Mouse (Mus musculus) intestine, embryonic 16.5 days (tissue): ENCODE data around the gene Mylip. TPM values are rescaled to one million over a fixed set of nuclear protein-coding genes. Genes with fewer than 3 reads are reported as not detected.

ENCODE experiments used
- ATAC-seq: fragments of 200-750 bp; cut with Nextera tagmentation; 2 replicates; pipeline ENCODE4 v1.8.0; 2017; ENCODE audit warnings: moderate TSS enrichment, moderate library complexity
- H3K27ac ChIP-seq: fragments of 300-500 bp; sonication (generic); 2 replicates; pipeline ENCODE4 v1.5.1; 2014; ENCODE audit warnings: mild to moderate bottlenecking, low read length
- H3K27me3 ChIP-seq: fragments of 300-500 bp; sonication (generic); replicated peaks from 2 replicates; pipeline ENCODE4 v1.6.1; 2014; ENCODE audit warnings: low read length, control low read depth, mixed read lengths; ENCODE audit not compliant: control insufficient read depth, insufficient read depth
- H3K36me3 ChIP-seq: fragments of 300-500 bp; sonication (generic); 2 replicates; pipeline ENCODE4 v1.6.1; 2014; ENCODE audit warnings: low read length, control low read depth; ENCODE audit not compliant: control insufficient read depth, insufficient read depth
- H3K4me1 ChIP-seq: fragments of 300-500 bp; sonication (generic); 2 replicates; pipeline ENCODE4 v1.6.1; 2014; ENCODE audit warnings: low read length, control low read depth, mixed read lengths; ENCODE audit not compliant: control insufficient read depth, insufficient read depth
- H3K4me2 ChIP-seq: fragments of 300-500 bp; sonication (generic); 2 replicates; pipeline ENCODE4 v1.6.1; 2014; ENCODE audit warnings: low read depth, low read length, control low read depth
- H3K4me3 ChIP-seq: fragments of 300-500 bp; sonication (generic); 2 replicates; pipeline ENCODE4 v1.5.1; 2014; ENCODE audit warnings: mild to moderate bottlenecking, low read length
- H3K9ac ChIP-seq: fragments of 300-500 bp; sonication (generic); 2 replicates; pipeline ENCODE4 v1.6.1; 2014; ENCODE audit warnings: low read depth, low read length
- H3K9me3 ChIP-seq: fragments of 300-500 bp; sonication (generic); 2 replicates; pipeline ENCODE4 v1.6.1; 2016; ENCODE audit warnings: low read length, control low read depth; ENCODE audit not compliant: control insufficient read depth
- WGBS: fragments of 180-500 bp; shearing (Covaris S2); extraction: QIAGEN DNeasy Blood & Tissue Kit; methylation state at CpG from one replicate; pipeline ENCODE4 v1.1.7; 2014; 5-methylcytosine and 5-hydroxymethylcytosine counted together
- polyA plus RNA-seq: library from polyadenylated mRNA; unstranded; fragments of >200 nt; fragmentation: Nextera tagmentation; extraction: Ambion mirVana; gene quantifications from 2 replicates; pipeline ENCODE4 v1.2.1, GENCODE M21; 2015

Gene Mylip
- 6.1 and 6.6 TPM in 2 replicates for polyA plus RNA-seq

DNA sequence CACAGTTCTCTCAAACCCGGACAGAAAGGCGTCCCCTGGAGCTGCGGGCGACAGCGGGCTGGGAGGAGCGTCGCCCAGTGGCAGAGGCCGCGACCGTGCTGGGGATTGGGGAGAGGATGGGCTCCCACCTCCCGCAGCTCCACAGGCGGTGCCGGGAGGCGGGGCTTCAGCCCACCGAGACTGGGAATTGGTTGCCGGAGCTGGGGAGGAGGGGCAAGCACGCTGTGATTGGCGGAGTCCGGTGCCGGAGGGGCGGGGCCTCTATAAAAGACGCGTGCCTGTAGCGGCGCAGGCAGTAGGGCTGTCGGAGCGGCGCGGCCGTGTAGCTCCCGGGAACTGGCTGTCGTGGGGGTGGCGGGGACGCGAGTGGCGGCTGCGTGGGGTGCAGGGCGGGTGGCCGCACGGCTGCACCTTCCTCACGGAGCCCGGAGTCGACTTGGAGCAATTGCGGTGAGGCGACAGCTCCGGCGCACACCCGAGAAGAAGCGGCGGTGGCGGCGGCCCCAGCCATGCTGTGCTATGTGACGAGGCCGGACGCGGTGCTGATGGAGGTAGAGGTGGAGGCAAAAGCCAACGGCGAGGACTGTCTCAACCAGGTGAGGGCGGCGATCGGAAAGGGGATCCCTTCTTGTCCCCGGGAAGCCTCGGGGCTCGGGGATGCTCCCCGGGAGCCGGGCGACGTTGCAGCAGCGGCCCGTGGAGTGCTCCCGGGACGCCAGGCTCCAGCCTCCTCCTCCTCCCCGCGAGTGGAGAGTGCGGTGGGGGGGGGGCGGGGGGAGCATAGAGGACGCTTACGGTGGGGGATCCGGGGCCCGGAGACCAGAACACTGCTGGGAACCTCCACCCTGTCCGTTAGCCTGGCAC lies at the start of gene Mylip:
Gene Mylip (plus strand): TSS at position 295 of the 864 bp plus-strand sequence.
- WGBS = under 1% methylated on average over 79 of the region's 81 CpGs
- Histone ChIP-seq H3K4me3 (peak within 1 kb of the TSS; percentile 80), H3K27me3 (no peaks in the 10 kb centered on the region), H3K36me3 (no peaks in the 10 kb centered on the region), H3K9me3 (no peaks in the 10 kb centered on the region), H3K9ac (peak within 1 kb of the TSS; percentile 84), H3K4me1 (peaks cover 13% of the 10 kb centered on the region), H3K4me2 (peak within 1 kb of the TSS; percentile 89), H3K27ac (peak within 1 kb of the TSS; percentile 43; the same call in 1 of the 2 replicates)
- ATAC-seq = peak; percentile 96

DNA sequence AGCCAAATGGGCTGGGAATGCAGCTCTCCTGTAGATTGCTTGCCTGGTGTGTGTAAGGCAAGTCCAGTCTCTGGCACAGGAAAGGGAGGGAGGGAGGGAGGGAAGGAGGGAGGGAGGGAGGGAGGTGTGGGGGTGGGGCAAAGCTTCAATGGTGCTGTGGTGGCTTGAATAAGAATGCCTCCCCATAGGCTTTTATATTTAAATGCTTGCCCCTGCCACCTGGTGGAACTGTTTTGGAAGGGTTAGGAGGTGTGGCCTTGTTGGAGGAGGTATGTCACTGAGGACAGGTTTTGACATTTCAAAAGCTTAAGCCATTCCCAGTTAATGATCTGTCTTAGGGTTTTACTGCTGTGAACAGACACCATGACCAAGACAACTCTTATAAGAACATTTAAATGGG lies 47.6 kb upstream of the Mylip start:
- Histone ChIP-seq H3K27me3 (no peaks in the 10 kb centered on the region), H3K27ac (no peak overlapping the region), H3K4me3 (no peak overlapping the region), H3K9ac (no peak overlapping the region), H3K4me2 (no peak overlapping the region), H3K9me3 (no peaks in the 10 kb centered on the region), H3K4me1 (0 out of 2 replicates have a peak, but pooled peaks cover 3% of the 10 kb centered on the region), H3K36me3 (no peaks in the 10 kb centered on the region)
- no peak for ATAC-seq

DNA sequence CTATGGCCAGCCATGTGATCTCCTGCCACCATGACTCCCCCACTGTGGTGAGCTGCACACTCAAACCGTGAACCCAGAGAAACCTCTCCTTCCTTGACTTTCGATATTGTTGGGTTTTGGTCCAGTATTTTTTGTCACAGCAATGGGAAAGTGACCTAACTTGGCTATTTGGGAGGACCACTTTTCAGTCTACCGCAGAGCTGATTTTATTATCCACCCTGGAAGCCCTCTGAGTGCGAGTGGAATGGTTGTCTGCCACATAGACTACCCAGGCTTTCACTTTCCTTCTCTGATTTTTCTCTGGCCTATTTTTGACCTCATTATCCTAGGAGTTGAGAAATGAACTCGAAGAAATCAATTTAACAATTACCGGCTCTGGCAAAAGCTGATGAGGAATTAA lies 46.0 kb upstream of the Mylip start:
- Histone ChIP-seq H3K4me3 (no peak overlapping the region), H3K9me3 (no peaks in the 10 kb centered on the region), H3K4me2 (no peak overlapping the region), H3K9ac (no peak overlapping the region), H3K36me3 (no peaks in the 10 kb centered on the region), H3K27ac (no peak overlapping the region), H3K27me3 (no peaks in the 10 kb centered on the region), H3K4me1 (0 out of 2 replicates have a peak, but pooled peaks cover 3% of the 10 kb centered on the region)
- no peak for ATAC-seq
- WGBS = 89% methylated on average over 6 of the region's 6 CpGs

DNA sequence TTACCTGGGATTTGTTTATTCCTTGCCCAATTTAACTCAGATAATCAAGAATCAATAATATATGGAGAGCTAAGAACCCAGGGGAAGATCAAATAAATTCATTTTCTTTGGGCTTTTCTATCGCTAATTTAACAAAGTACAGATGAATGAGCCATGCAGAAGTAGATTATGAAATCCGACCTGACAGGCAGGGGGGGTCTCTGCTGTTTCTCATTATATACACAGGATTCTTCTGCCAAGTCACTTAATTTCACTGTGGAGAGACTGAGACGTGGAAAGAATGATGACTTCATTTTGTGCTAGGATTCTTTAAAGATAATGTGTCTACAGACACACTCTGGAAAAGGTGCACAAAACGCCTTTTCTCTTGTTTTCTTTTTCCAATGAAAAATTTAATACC lies 45.6 kb upstream of the Mylip start:
- 63% methylated on average over 4 of the region's 4 CpGs for WGBS
- H3K4me1 ChIP-seq = 0 out of 2 replicates have a peak, but pooled peaks cover 3% of the 10 kb centered on the region
- no peak overlapping the region for H3K4me3 ChIP-seq
- H3K9ac ChIP-seq = no peak overlapping the region
- ATAC-seq = no peak
- no peaks in the 10 kb centered on the region for H3K27me3 ChIP-seq
- no peak overlapping the region for H3K27ac ChIP-seq
- no peak overlapping the region for H3K4me2 ChIP-seq
- H3K36me3 ChIP-seq = no peaks in the 10 kb centered on the region
- H3K9me3 ChIP-seq = no peaks in the 10 kb centered on the region

DNA sequence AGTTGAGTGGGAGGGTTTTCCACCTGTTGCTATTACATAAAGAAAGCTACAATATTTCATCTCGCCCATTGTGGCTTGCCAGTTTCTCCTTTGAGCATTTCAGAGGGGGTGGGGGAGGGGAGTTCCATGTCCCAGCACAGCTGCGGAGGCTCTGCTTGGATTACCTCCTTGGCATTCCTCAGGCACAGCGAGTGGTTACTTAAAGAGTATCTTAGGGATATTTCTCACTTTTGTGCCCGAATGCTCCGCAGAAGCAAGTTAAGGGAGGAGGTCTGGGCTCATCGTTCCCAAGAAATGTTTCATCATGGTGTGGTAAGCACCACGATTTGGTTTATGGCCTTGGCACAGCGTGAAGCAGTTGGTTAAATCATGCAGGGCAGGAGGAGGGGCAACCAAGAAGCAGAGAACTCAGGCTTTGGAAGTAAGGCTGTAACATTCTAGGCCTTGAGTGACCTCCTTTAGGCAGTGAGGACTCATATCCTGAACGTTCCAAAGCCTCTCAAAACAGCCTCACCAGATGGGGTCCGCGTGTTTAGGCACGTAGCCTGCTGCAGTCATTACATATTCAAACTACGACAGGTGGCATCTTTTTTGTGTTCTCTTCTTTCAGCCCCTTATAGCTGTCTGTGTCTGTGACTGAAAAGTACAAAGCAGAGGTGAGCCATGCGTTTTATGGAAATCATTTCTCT lies 43.9 kb upstream of the Mylip start:
- Histone ChIP-seq H3K4me3 (no peak overlapping the region), H3K9me3 (no peaks in the 10 kb centered on the region), H3K4me1 (0 out of 2 replicates have a peak, but pooled peaks cover 3% of the 10 kb centered on the region), H3K36me3 (no peaks in the 10 kb centered on the region), H3K27me3 (no peaks in the 10 kb centered on the region), H3K27ac (no peak overlapping the region), H3K9ac (no peak overlapping the region), H3K4me2 (no peak overlapping the region)
- 28% methylated on average over 14 of the region's 14 CpGs for WGBS
- ATAC-seq = no peak

DNA sequence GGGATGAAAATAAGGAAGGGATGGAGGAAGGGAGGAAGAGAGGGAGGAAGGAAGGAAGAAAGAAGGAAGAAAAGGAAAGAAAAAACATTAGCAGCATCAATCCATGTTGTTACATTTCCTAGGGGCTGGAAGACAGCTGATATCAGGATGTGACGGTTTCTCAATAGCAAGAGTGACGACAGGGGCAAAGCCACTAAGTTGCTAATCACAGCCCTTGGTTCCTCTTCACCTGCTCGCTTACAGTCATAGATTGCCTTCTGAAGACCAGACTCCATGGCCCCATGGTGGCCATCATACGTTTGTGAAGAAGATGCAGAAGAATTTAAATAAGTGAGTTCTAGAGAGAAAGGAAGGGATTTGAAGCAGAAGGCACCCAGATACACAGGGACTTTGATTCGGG lies 38.1 kb upstream of the Mylip start:
- Histone ChIP-seq H3K4me3 (no peak overlapping the region), H3K36me3 (no peaks in the 10 kb centered on the region), H3K4me1 (no peaks in the 10 kb centered on the region), H3K4me2 (no peak overlapping the region), H3K9ac (no peak overlapping the region), H3K9me3 (no peaks in the 10 kb centered on the region), H3K27ac (no peak overlapping the region), H3K27me3 (no peaks in the 10 kb centered on the region)
- 82% methylated on average over 5 of the region's 5 CpGs for WGBS
- ATAC-seq = no peak

DNA sequence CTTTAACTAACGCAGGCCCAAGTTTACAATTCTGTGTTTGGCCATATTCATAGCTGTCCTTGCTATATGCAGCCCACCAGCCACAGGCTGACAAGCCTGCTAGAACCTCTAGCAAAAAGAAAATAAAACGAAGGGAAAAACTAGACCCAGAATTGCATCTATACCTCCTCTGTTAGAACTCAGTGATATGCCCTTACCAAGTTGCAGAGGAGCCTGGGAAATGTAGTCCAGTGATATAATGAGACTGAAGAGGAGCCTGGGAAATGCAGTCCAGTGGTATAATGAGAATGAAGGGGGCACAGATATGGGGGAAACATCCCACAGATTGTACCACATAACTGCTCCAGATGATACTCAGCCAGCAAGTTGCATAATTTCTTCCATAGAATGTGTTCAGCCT lies 34.7 kb upstream of the Mylip start:
- 85% methylated on average over 2 of the region's 2 CpGs for WGBS

DNA sequence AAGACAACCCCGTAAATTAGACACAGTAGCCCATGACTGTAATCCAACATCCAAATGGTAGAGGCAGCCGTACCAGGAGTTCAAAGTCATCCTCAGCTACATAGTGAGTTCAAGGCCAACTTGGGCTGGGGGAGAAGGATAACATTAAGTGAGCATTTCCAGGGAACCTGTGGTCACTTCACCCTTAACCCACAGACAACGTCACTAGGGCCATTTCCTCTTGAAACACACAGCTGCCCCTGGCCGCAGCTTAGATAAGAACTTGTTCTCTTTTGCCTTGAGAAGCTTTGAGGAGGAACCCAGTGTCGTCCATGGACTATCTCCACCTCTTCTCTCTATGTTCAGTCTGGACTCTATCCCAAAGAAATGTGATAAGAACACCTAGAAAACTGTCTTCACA lies 31.3 kb upstream of the Mylip start:
- no peak overlapping the region for H3K4me2 ChIP-seq
- H3K4me3 ChIP-seq = no peak overlapping the region
- no peak for ATAC-seq
- no peaks in the 10 kb centered on the region for H3K36me3 ChIP-seq
- peak overlapping the region; percentile 2; the same call in 1 of the 2 replicates for H3K27ac ChIP-seq
- no peaks in the 10 kb centered on the region for H3K27me3 ChIP-seq
- H3K9me3 ChIP-seq = no peaks in the 10 kb centered on the region
- no peaks in the 10 kb centered on the region for H3K4me1 ChIP-seq
- WGBS = 82% methylated on average over 5 of the region's 5 CpGs
- no peak overlapping the region for H3K9ac ChIP-seq

More for the DNA sequence above, 34.7 kb upstream of the Mylip start:
- Histone ChIP-seq H3K9ac (no peak overlapping the region), H3K9me3 (no peaks in the 10 kb centered on the region), H3K36me3 (no peaks in the 10 kb centered on the region), H3K27ac (no peak overlapping the region), H3K4me1 (no peaks in the 10 kb centered on the region), H3K27me3 (no peaks in the 10 kb centered on the region), H3K4me3 (no peak overlapping the region), H3K4me2 (no peak overlapping the region)
- ATAC-seq = no peak

DNA sequence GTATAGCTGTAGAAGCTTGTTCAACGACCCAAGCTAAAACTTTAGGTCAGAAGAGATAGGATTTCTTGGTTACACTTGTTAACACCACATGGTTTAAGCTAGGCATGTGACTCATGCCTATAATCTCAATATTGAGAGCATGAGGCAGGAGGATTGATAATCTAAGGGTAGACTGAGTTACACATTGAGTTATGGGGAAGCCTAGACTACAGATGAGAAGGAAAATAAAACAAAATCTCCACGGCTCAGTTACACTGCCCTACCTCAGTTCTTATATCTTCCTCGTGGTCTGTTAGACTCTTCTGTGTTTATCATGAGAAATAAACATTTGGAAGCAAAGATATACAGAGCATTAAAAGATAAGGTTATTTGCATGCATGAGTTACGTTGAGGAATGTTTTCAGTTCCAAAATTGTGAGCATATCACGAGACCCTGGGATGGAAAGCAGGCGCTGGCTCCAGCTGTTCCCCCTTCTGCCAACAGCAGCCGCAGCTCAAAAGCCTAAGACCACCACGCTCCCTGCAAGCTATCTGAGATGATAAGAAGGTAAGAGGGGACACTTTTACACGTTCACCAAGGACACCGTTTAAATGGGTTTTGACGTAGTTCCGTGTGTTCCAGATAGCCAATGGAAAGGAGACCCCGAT lies 30.7 kb upstream of the Mylip start:
- Histone ChIP-seq H3K9me3 (no peaks in the 10 kb centered on the region), H3K4me3 (no peak overlapping the region), H3K4me1 (no peaks in the 10 kb centered on the region), H3K27ac (peak overlapping the region; percentile 2; the same call in 1 of the 2 replicates), H3K36me3 (no peaks in the 10 kb centered on the region), H3K9ac (no peak overlapping the region), H3K27me3 (no peaks in the 10 kb centered on the region), H3K4me2 (no peak overlapping the region)
- 56% methylated on average over 13 of the region's 13 CpGs for WGBS
- no peak for ATAC-seq
